Mouse (Mus musculus) cerebellum, adult 11 months (tissue): ENCODE data around the gene Dnah14.
"Not testable (repeated sequence)": the region's sequence is repeated elsewhere in the genome, so short reads cannot be mapped to it uniquely, and the experiment has no call there.

Source experiments
- DNase-seq: peaks from one replicate; pipeline ENCODE4 v3.0.0; 2022

Gene Dnah14

GRCm38 (mm10) chr1:181611118-181611517 lies 34.8 kb downstream of the Dnah14 start:
- DNase-seq: no peak

- peak; percentile 52 for DNase-seq
These were observed 39.6 kb downstream of the Dnah14 start for GRCm38 (mm10) chr1:181615866-181616491.

- no peak for DNase-seq
These were observed 41.0 kb downstream of the Dnah14 start for GRCm38 (mm10) chr1:181617332-181617731.

GRCm38 (mm10) chr1:181623149-181623680 lies 46.9 kb downstream of the Dnah14 start:
- DNase-seq: no peak

GRCm38 (mm10) chr1:181624876-181625275 lies 48.5 kb downstream of the Dnah14 start:
- DNase-seq: no peak

- DNase-seq: no peak
These were observed 51.9 kb downstream of the Dnah14 start for GRCm38 (mm10) chr1:181628276-181628675.

GRCm38 (mm10) chr1:181631371-181631770 lies 55.0 kb downstream of the Dnah14 start:
- DNase-seq: no peak

GRCm38 (mm10) chr1:181637997-181638713 lies 61.8 kb downstream of the Dnah14 start:
- no peak for DNase-seq

GRCm38 (mm10) chr1:181640383-181640782 lies 64.0 kb downstream of the Dnah14 start:
- DNase-seq: no peak

GRCm38 (mm10) chr1:181647467-181647866 lies 71.1 kb downstream of the Dnah14 start:
- DNase-seq: no peak

- no peak for DNase-seq
These were observed 77.1 kb downstream of the Dnah14 start for GRCm38 (mm10) chr1:181653481-181653880.

GRCm38 (mm10) chr1:181656421-181656820 lies 80.1 kb downstream of the Dnah14 start:
- DNase-seq: no peak

- no peak for DNase-seq
These were observed 90.4 kb downstream of the Dnah14 start for GRCm38 (mm10) chr1:181666801-181667200.

- DNase-seq: no peak
These were observed 118.6 kb downstream of the Dnah14 start for GRCm38 (mm10) chr1:181694729-181695498.

GRCm38 (mm10) chr1:181728707-181729106 lies 152.3 kb downstream of the Dnah14 start:
- DNase-seq: no peak

GRCm38 (mm10) chr1:181733517-181733916 lies 157.2 kb downstream of the Dnah14 start:
- DNase-seq: no peak

GRCm38 (mm10) chr1:181740259-181740658 lies 163.9 kb downstream of the Dnah14 start:
- DNase-seq: no peak

- no peak for DNase-seq
These were observed 166.0 kb downstream of the Dnah14 start for GRCm38 (mm10) chr1:181742251-181742885.

- no peak for DNase-seq
These were observed 193.0 kb downstream of the Dnah14 start for GRCm38 (mm10) chr1:181769392-181769791.

- no peak for DNase-seq
These were observed 195.5 kb downstream of the Dnah14 start for GRCm38 (mm10) chr1:181771871-181772270.

GRCm38 (mm10) chr1:181776541-181776940 lies 200.2 kb downstream of the Dnah14 start:
- no peak for DNase-seq

- not testable (repeated sequence) for DNase-seq
These were observed 206.2 kb downstream of the Dnah14 start for GRCm38 (mm10) chr1:181782600-181782999.

GRCm38 (mm10) chr1:181789952-181790351 lies 213.6 kb downstream of the Dnah14 start:
- DNase-seq: no peak
